Mouse (Mus musculus) kidney, embryonic 15.5 days (tissue): ENCODE data around the gene Dennd5b. TPM values are rescaled to one million over a fixed set of nuclear protein-coding genes. Genes with fewer than 3 reads are reported as not detected.

Experiments
- ATAC-seq: fragments of 200-750 bp; cut with Nextera tagmentation; replicated peaks from 2 replicates; pipeline ENCODE4 v1.8.0; 2017; ENCODE audit warnings: moderate TSS enrichment; ENCODE audit not compliant: low FRiP score
- H3K27ac ChIP-seq: fragments of 300-500 bp; sonication (generic); 2 replicates; pipeline ENCODE4 v1.5.1; 2015; ENCODE audit warnings: mild to moderate bottlenecking, inconsistent platforms
- H3K27me3 ChIP-seq: fragments of 300-500 bp; sonication (generic); 2 replicates; pipeline ENCODE4 v1.6.1; 2015; ENCODE audit warnings: inconsistent platforms
- H3K36me3 ChIP-seq: fragments of 300-500 bp; sonication (generic); 2 replicates; pipeline ENCODE4 v1.6.1; 2015; ENCODE audit warnings: inconsistent platforms
- H3K4me1 ChIP-seq: fragments of 300-500 bp; sonication (generic); 2 replicates; pipeline ENCODE4 v1.6.1; 2015; ENCODE audit warnings: inconsistent platforms
- H3K4me2 ChIP-seq: fragments of 300-500 bp; sonication (generic); 2 replicates; pipeline ENCODE4 v1.6.1; 2015; ENCODE audit warnings: moderate library complexity, mild to moderate bottlenecking, inconsistent platforms
- H3K4me3 ChIP-seq: fragments of 300-500 bp; sonication (generic); replicated peaks from 2 replicates; pipeline ENCODE4 v1.5.1; 2015; ENCODE audit warnings: mild to moderate bottlenecking, inconsistent platforms
- H3K9ac ChIP-seq: fragments of 300-500 bp; sonication (generic); 2 replicates; pipeline ENCODE4 v1.6.1; 2015; ENCODE audit warnings: mild to moderate bottlenecking, inconsistent platforms
- H3K9me3 ChIP-seq: fragments of 300-500 bp; sonication (generic); replicated peaks from 2 replicates; pipeline ENCODE4 v1.6.1; 2016; ENCODE audit warnings: inconsistent platforms
- WGBS: fragments of 180-500 bp; shearing (Covaris S2); methylation state at CpG from one replicate; pipeline ENCODE4 v1.1.7; 2015; ENCODE audit warnings: mixed read lengths; 5-methylcytosine and 5-hydroxymethylcytosine counted together
- polyA plus RNA-seq: library from polyadenylated mRNA; unstranded; fragments of >200 nt; fragmentation: Nextera tagmentation; extraction: Ambion mirVana; gene quantifications from 2 replicates; pipeline ENCODE4 v1.2.1, GENCODE M21; 2015

Gene Dennd5b
- polyA plus RNA-seq, result 9.1 and 9.6 TPM in 2 replicates

DNA sequence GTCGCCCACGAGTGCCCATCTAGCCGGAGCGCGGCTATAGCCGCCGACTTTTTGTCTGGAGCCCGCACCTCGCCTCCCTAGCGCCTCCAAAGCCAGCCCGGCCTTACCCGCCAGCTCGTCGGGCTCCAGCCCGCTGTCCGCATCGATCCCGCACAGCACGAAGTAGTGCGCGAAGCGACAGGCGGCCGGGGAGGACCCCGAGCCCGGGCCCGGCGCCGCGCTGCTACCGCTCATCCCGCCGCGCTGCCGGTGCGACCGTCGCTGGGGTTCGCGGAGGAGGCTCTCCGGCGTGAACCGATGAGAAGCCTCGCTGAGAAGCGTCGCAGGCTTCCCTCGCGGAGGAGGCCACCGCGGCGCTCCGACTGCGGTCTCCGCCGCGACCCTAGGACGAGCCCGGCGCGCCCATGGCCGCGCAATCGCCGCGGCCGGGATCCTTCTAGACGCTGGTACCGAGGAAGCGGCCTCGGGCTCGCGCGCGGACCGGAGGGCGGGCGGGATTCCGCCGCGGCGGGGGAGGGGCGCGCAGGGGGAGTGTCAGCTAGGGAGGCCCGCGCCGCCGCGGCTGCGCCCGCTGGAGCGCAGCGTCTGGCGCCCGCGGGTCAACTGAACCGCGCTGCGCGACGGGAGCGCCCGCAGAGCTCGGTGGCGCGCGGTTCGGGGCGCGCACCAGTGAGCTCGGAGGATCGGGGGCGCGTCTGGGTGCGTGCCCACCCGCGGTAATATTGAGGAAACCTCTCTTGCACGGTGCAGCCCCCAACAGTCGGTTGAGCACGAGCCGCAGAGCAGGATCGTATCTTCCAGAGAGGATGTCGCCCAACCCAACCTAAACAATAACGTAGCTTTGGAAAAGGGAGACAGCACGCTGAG lies at the start of gene Dennd5b:
TSS of gene Dennd5b (minus strand) at position 605 of the 867 bp plus-strand sequence.
- H3K27me3 ChIP-seq, result 0 out of 2 replicates have a peak, but pooled peaks cover 4% of the 10 kb centered on the region
- H3K27ac ChIP-seq, result peak within 1 kb of the TSS; percentile 96
- ATAC-seq, result peak; percentile 96
- H3K36me3 ChIP-seq, result no peaks in the 10 kb centered on the region
- peak within 1 kb of the TSS; percentile 89 for H3K9ac ChIP-seq
- H3K4me2 ChIP-seq, result peak within 1 kb of the TSS; percentile 84
- 1% methylated on average over 111 of the region's 124 CpGs for WGBS
- H3K4me3 ChIP-seq, result peak within 1 kb of the TSS; percentile 84
- H3K9me3 ChIP-seq, result no peaks in the 10 kb centered on the region
- peaks cover 4% of the 10 kb centered on the region; the same call in 1 of the 2 replicates for H3K4me1 ChIP-seq

DNA sequence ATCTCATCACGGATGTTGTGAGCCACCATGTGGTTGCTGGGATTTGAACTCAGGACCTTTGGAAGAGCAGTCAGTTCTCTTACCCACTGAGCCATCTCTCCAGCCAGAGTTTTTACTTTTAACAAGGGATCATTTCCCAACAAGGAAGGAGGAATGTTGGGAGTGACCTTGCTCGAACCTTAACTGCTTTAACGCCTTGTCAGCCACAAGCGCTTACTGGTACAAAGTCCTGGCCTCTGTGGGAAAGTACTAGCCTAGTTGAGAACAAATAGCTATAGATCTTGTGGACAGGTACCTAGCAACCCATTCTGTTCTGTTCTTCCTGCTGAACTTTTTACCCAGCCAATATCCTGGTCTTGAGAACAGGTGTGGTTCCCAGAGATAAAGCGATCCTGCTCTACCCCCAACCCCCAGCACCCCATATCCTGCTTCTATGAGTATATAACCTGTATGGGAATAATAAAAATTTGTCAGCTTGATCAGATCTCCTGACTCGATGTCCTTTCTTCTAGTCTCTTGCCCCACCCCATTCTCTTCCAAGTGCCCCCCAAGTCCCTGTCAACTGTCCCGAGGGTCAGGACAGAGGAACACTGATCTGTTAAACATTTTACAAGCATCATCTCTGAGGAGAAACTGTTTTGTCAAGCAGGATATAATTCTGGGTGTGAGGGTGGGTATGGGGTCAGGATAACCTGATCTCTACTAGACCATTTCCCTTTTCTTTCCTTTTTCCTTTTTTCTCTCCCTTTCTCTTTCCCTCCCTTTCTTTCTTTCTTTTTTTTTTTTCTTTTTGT lies 47.2 kb upstream of the Dennd5b start:
- WGBS, result 57% methylated on average over 7 of the region's 7 CpGs
- H3K9me3 ChIP-seq, result no peaks in the 10 kb centered on the region
- peaks cover 41% of the 10 kb centered on the region for H3K36me3 ChIP-seq
- 0 out of 2 replicates have a peak, but pooled peaks cover 3% of the 10 kb centered on the region for H3K4me1 ChIP-seq
- H3K27ac ChIP-seq, result no peak overlapping the region; the same call in 1 of the 2 replicates
- H3K4me3 ChIP-seq, result no peak overlapping the region
- ATAC-seq, result peak; percentile 60; the same call in 1 of the 2 replicates
- no peak overlapping the region for H3K4me2 ChIP-seq
- no peak overlapping the region for H3K9ac ChIP-seq
- no peaks in the 10 kb centered on the region for H3K27me3 ChIP-seq

DNA sequence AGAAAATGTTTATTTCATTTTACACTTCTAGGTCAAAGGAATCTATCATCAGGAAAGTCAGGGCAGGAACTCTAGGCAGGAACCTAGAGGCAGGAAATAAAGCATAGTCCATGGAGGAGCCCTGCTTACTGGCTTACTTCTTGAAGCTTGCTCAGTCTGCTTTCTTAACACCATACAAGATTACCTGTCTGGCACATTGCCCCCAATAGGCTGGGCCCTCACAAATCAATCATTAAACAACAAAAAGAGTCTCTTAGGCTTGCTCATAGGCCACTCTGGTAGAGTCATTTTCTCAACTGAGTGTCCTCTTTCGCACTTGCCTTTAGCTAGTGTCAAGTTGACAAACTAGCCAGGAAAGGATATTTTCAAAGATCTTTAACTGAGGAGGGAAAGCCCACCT lies 43.7 kb upstream of the Dennd5b start:
- H3K36me3 ChIP-seq, result peaks cover 28% of the 10 kb centered on the region
- no peaks in the 10 kb centered on the region for H3K27me3 ChIP-seq
- 100% methylated on average over 1 of the region's 1 CpGs for WGBS
- H3K27ac ChIP-seq, result no peak overlapping the region
- no peak overlapping the region for H3K9ac ChIP-seq
- H3K9me3 ChIP-seq, result no peaks in the 10 kb centered on the region
- no peak overlapping the region for H3K4me2 ChIP-seq
- no peak for ATAC-seq
- peaks cover 17% of the 10 kb centered on the region for H3K4me1 ChIP-seq
- no peak overlapping the region for H3K4me3 ChIP-seq

DNA sequence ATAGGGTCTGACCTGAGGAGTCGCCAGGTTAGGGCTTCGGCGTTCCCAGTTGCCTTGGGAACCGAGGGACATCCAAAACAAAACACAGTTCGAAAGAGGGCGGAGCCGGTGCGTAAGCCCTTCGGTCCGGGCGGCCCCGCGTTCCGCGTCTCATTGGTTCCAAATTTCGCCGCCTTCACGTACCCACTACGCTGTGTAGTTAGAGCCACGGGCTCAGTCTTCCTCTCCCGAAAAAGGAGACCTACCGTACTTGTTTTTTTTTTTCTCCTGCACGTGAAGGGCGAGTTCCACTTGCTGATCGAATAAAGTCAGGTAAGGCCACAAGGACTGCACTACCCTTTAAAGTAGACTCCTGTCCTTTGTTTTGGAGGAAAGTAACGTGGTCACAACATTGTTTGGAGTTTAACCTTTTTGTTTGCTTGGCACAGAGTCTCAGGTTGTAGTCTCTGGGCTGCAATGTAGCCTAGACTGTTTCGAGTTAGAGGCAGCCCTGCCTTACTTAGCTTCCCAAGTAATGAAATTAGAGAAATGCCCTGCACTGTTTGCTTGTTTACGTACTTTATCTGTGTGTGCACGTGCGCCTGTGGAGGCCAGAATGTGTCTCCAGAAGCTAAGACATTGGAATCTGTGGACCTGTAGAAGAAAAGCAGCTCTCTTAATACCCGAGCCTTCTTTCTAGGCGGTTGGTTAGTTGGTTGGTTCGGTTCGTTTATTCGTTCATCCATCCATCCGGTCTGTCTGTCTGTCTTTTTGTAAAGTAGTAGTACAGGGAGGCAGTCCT lies 40.1 kb upstream of the Dennd5b start:
- Histone ChIP-seq H3K9me3 (no peaks in the 10 kb centered on the region), H3K36me3 (peaks cover 21% of the 10 kb centered on the region), H3K9ac (peak overlapping the region; percentile 60), H3K4me2 (peak overlapping the region; percentile 72), H3K4me1 (peaks cover 14% of the 10 kb centered on the region), H3K27ac (peak overlapping the region; percentile 78), H3K27me3 (no peaks in the 10 kb centered on the region), H3K4me3 (peak overlapping the region; percentile 58)
- ATAC-seq, result peak; percentile 97
- WGBS, result 3% methylated on average over 36 of the region's 36 CpGs

DNA sequence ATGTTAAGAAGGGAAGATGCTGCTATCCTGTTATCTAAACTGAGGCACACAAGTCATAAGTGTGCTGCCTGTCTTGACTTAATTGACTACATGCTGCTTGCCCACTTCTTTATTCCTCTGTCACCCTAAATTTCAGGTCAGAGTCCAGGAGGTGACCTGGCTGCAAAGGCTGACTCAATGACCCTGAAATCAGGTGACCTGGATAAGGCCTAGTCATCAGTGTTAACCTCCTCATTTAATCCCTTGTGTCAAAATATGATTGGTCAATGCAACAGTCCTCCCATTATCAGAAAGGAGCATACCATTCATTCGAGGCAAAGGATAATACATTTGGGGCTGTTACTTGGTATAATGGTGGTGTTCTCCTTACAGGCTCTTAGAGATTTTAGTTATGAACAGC lies 38.0 kb upstream of the Dennd5b start, which contains the start of gene Etfbkmt:
TSS of gene Etfbkmt (plus strand) at position 379 of the 400 bp plus-strand sequence.
- Histone ChIP-seq H3K4me1 (peaks cover 26% of the 10 kb centered on the region), H3K4me2 (no peak within 1 kb of the TSS), H3K4me3 (no peak within 1 kb of the TSS), H3K9me3 (no peaks in the 10 kb centered on the region), H3K36me3 (peaks cover 6% of the 10 kb centered on the region), H3K27me3 (no peaks in the 10 kb centered on the region), H3K9ac (no peak within 1 kb of the TSS), H3K27ac (no peak within 1 kb of the TSS)
- ATAC-seq, result no peak
- WGBS, result 80% methylated on average over 1 of the region's 1 CpGs

DNA sequence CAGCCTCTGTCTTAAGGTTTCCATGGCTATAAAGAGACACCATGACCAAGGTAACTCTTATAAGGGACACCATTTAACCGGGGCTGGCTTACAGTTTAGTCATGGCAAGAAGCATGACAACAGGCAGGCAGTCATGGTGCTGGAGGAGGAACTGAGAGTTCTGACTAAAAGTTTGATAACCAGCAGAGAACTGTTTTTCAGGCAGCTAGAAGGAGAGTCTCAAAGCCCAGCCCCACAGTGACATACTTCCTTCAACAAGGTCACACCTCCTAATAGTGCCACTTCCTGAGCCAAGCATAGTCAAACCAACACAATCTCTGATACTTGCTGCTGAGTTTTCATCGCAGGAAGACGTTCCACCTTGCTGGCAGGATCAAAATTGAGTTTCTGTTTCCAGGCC lies 37.5 kb upstream of the Dennd5b start:
- Histone ChIP-seq H3K4me3 (no peak overlapping the region), H3K4me2 (no peak overlapping the region), H3K9ac (no peak overlapping the region), H3K27me3 (no peaks in the 10 kb centered on the region), H3K9me3 (no peaks in the 10 kb centered on the region), H3K4me1 (peaks cover 30% of the 10 kb centered on the region), H3K27ac (no peak overlapping the region), H3K36me3 (peaks cover under 1% of the 10 kb centered on the region)
- WGBS, result 84% methylated on average over 3 of the region's 3 CpGs
- ATAC-seq, result no peak

DNA sequence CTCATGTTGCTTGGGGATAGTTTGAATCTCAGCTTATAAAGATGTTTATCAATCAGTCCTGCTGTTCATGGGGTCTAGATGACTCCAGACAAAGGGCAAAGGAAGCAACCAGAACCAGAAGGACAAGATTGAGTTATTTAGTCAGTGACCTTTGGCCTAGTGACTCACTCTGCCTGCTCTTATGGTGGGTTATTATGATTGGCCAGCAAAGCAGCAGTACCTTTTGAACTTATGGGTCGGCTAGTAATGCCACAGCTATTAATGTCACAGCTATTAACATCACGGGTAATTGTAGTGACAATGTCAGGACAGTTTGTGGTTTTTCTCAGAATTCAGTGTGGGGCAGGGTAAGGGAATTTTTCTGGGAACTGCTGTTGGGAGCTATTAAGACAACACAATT lies 36.5 kb upstream of the Dennd5b start:
- no peak for ATAC-seq
- no peak overlapping the region for H3K4me3 ChIP-seq
- no peaks in the 10 kb centered on the region for H3K9me3 ChIP-seq

DNA sequence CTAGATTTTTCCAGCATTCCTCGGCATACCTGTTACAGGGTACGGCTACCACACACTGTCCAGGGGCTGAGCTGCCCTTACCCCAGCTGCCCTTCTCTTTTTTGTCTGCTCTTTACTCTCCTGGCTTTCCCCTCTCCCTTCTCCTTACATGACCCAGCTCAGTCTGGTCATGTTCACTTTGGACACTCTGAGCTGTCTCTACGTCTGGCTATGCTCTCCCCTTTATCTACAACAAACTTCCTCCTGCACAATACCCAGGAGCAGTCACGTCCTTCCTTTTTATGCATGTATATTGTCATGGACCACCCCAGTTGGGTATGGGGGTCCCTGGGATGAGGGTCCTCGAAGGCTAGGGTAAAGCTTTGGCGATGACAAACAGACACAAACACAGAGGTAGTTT lies 34.2 kb upstream of the Dennd5b start:
- ATAC-seq, result no peak
- Histone ChIP-seq H3K27me3 (no peaks in the 10 kb centered on the region), H3K4me2 (no peak overlapping the region), H3K4me3 (no peak overlapping the region), H3K9ac (no peak overlapping the region), H3K4me1 (peaks cover 22% of the 10 kb centered on the region), H3K9me3 (no peaks in the 10 kb centered on the region), H3K36me3 (no peaks in the 10 kb centered on the region), H3K27ac (no peak overlapping the region)
- 74% methylated on average over 6 of the region's 6 CpGs for WGBS

More for the DNA sequence above, 36.5 kb upstream of the Dennd5b start:
- Histone ChIP-seq H3K27ac (no peak overlapping the region), H3K9ac (no peak overlapping the region), H3K4me2 (no peak overlapping the region), H3K27me3 (no peaks in the 10 kb centered on the region), H3K36me3 (no peaks in the 10 kb centered on the region), H3K4me1 (peaks cover 36% of the 10 kb centered on the region)
- WGBS, result 38% methylated on average over 2 of the region's 2 CpGs

DNA sequence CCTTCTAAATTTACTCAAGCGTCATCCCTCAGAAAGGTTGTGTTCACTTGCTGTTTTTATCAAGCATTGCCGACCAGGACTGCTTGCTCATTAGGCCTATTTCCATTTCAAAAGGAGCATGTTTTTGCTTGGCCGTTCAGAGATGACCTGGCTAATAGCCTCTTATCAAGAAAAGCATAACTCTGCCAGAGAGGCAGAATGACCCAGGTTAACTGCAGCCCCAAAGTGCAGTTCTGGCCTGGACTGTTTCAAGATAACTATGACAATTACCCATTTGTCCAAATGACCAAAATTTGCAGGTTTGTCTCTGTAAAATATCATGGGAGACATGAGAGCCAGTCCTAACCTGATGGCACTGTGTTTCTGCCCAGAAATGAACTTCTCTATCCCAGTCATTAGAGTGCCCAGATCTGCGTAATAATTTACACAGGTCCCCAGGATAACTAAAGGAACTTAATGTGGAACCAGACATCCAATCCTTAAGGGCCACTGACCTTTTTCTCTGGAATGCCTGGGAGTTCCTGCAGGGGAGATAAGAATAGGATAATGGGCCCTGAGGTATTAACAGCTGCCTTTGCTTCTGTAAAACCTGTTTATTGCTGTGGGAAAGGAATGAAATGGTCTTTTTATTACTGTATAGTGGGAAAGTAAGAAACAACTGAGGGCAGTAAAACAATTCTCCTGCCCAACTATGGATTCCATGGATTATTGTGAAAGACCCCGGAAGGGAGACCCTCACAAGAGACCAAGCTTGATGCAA lies 33.1 kb upstream of the Dennd5b start:
- no peak overlapping the region for H3K9ac ChIP-seq
- 15% methylated on average over 5 of the region's 5 CpGs for WGBS
- H3K36me3 ChIP-seq, result no peaks in the 10 kb centered on the region
- no peak overlapping the region for H3K4me2 ChIP-seq
- no peak overlapping the region for H3K4me3 ChIP-seq
- 0 out of 2 replicates have a peak, but pooled peaks have one; percentile 41 for ATAC-seq
- no peaks in the 10 kb centered on the region for H3K9me3 ChIP-seq
- peaks cover 22% of the 10 kb centered on the region for H3K4me1 ChIP-seq
- peak overlapping the region; percentile 66 for H3K27ac ChIP-seq
- H3K27me3 ChIP-seq, result no peaks in the 10 kb centered on the region

DNA sequence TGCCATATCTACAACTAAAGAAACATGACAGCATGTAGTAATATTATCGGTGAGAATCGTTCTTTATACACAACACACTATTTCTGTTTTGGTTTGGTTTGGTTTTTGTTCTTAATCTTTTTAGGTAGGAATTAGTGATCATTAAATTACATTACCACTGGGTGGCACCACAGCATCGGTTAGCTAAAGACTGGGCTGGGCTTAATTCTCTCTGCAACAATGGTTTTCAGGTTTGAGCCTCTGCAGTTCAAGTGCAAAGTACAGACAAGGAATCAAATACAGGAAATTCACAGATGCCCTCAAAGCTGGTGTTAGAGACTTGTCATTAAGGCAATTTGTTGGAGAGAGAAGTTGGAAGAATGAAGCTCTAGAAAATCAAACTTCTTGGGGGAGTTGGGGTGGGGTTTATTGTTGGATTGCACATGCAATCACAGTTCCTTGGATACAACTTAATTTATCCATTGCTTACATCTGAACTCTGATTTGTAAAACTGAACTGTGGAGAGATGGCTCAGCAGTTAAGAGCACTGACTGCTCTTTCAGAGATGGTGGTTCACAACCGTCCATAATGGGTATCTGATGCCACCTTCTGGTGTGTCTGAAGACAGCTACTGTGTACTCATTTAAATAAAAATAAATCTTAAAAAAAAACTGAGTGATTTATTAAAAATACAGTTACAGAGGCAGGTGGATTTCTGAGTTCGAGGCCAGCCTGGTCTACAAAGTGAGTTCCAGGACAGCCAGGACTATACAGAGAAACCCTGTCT lies 31.0 kb upstream of the Dennd5b start:
- ATAC-seq, result peak; percentile 52; the same call in 1 of the 2 replicates
- Histone ChIP-seq H3K36me3 (no peaks in the 10 kb centered on the region), H3K27me3 (no peaks in the 10 kb centered on the region), H3K9ac (no peak overlapping the region), H3K4me1 (peaks cover 22% of the 10 kb centered on the region), H3K4me3 (no peak overlapping the region), H3K27ac (no peak overlapping the region), H3K9me3 (no peaks in the 10 kb centered on the region), H3K4me2 (no peak overlapping the region)
- WGBS, result 26% methylated on average over 5 of the region's 5 CpGs
